Mouse (Mus musculus) forelimb bud, embryonic 11.5 days (tissue): ENCODE results near the gene Hyou1.
"Not testable (repeated sequence)": the region's sequence is repeated elsewhere in the genome, so short reads cannot be mapped to it uniquely, and the experiment has no call there.

ENCODE experiments used
- DNase-seq: peaks from one replicate; pipeline ENCODE4 v3.0.0-alpha.2; 2012; ENCODE audit warnings: low read depth, low spot score

The Hyou1 gene

DNA sequence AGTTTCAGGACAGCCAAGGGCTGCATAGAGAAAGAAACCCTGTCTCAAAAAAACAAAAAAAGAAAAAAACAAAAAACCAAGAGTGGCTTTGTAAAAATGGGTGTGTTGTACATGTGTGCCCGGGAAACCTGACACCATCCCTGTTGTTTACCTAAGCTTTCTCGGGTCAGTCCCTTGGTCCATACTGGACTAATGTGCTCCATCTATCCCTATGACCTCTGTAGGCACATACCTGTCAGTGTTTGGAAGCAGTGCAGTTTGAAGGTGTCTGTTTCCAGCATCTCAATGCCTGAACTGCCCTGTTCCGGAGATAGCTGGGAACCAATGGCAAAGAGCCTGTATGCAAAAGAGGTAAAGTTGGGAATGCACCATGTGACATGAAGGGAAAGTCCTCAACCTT lies 25.7 kb downstream of the Hyou1 start:
- no peak for DNase-seq

GRCm38 (mm10) chr9:44406906-44407751 lies 27.8 kb downstream of the Hyou1 start, which contains the start of the genes Rps25 and Trappc4:
Gene Rps25 (plus strand): TSS chr9:44407139.
Gene Trappc4 (minus strand): TSS chr9:44407600.
- DNase-seq = peak; percentile 95

GRCm38 (mm10) chr9:44407752-44408097 lies 28.4 kb downstream of the Hyou1 start:
- no peak for DNase-seq

- DNase-seq = not testable (repeated sequence)
Observed at GRCm38 (mm10) chr9:44408693-44409092, 29.4 kb downstream of the Hyou1 start.

GRCm38 (mm10) chr9:44410647-44411336 lies 31.5 kb downstream of the Hyou1 start:
- DNase-seq = no peak

DNA sequence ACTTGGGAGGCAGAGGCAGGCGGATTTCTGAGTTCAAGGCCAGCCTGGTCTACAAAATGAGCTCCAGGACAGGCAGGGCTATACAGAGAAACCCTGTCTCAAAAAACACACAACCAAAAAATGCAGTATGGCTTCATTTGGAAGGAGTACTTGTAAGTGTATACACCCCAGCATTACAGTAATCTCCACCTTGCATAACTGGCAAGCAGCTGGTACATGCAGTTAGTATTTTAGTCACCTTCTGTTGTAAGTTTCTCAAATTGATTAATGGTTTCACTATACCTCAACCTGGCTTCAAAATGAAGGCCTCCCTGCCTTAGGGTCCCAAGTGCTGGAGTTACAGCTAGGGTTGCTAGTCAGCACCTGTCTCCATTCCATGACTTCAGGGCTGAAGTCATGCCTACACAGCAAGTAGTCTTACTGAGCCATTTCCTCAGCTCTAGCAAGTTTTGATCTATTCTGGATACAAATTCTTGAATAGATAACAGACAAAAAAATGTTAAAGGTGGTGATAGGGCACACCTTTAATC lies 32.4 kb downstream of the Hyou1 start:
- no peak for DNase-seq

DNA sequence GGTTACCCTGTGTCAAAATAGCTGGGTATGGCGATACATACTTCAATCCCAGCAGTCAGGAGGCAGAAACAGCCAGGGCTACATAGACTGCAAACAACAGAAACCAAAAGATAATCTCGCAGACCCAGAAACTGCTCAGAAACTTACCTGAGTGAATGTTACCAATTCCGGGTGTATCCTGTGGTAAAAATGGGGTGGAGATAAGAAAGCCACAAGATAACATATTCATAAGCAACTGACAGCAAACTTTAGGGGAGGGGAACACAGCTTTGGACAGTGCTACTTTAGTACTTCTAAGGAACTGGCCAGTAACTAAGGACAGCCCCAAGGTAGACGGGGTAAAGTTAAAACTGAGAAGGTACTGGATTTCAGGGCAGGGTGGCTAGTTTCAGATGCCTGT lies 33.0 kb downstream of the Hyou1 start:
- no peak for DNase-seq

- DNase-seq = no peak
Observed at GRCm38 (mm10) chr9:44412781-44413180, 33.5 kb downstream of the Hyou1 start.

GRCm38 (mm10) chr9:44417156-44417891 lies 38.0 kb downstream of the Hyou1 start:
- DNase-seq = no peak

DNA sequence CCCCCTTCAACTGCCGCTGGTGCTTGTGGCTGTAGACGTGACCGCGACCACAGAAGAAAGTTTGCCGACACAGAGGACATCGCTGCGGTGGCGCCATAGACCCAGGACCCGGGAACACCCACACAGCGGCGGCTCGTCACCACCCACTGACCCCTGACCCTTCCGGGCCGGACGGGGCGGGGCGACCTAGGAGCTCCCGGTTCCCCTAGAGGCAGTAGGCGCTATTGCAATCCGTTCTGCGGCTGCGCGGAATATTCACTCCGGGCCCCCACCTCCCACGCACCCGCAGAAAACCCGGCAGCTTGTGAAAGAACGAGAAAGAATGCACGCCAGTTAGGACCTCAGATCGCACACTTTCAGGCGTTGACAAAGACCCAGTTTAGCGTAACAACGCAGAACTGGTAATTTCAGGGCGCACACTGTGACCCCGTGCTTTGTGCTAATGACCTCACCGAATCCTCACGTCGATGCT lies 38.6 kb downstream of the Hyou1 start:
- peak; percentile 88 for DNase-seq

DNA sequence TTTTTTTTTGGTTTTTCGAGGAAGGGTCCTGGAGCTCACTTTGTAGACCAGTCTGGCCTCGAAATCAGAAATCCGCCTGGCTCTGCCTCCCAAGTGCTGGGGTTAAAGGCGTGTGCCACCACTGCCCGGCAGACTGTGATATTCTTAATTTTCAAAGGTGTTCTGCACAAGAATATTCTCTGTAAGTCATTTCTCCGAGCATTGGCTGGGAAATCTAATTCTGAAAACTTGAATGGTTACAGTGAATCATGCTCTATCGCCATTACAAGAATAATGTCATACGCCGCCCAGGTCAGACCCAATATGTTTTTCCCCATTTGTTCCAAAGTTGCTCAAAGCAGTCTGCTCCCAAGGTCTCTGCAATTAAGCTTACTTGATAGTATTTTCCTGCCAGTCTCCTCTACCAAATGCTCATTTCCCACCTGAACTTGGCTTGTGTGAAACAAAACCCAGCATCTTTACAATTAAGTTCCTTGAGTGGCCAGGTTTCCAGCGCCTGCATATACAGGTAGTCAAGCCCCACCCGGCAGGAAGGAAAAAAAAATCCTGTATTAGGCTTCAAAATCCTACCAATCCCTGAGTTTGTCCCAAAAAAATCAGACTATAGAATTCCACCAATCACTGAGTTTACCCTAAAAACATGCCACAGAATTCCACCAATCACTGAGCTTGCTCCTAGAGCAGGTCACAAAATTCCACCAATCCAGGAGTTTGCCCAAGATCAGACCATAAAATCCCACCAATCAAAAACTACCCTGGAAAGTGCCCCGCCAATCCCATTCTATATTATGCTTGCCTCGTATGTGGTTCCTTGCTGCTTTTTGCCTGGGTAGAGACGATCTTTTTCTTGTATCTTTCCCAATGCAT lies 39.5 kb downstream of the Hyou1 start, which contains the start of gene Ccdc84:
Gene Ccdc84 (minus strand): TSS at position 51 of the 867 bp plus-strand sequence.
- no peak for DNase-seq

DNA sequence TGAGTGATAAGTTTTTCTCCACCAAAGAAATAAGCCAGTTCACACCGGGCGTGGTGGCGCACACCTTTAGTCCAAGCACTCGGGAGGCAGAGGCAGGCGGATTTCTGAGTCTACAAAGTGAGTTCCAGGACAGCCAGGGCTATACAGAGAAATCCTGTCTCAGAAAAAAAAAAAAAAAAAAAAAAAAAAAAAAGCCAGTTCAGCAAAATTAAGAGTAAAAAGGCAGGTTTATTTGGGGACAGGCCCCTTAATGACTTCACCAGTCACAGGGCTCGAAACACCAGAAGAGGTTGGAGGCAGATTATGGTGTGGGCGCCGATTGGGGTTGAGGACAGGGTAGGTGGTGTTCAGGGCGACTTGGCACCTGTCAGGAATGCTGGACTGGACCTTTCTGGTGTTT lies 40.4 kb downstream of the Hyou1 start:
- DNase-seq = not testable (repeated sequence)

- no peak for DNase-seq
Observed at GRCm38 (mm10) chr9:44420280-44420898, 41.1 kb downstream of the Hyou1 start.

DNA sequence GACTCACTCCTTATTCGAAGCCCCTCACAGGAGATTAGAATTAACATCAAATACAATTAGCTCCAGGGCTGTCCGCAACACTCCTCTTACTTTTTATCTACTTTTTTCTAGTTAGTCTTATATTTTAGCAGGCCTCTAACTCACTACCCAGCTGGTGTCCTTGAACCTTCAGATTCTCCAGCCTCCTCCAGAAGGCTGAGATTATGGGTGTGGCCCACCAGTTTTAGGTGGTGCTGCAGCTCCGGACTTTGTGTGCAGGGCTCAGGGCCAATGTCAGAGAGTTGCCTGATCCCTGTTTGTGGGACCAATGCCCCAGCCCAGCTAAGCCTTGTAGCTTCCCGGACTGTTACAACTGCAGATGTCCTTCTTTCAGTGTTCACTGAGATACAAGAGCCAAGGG lies 44.3 kb downstream of the Hyou1 start:
- DNase-seq = no peak

GRCm38 (mm10) chr9:44432577-44433185 lies 53.4 kb downstream of the Hyou1 start:
- no peak for DNase-seq

GRCm38 (mm10) chr9:44435747-44436146 lies 56.5 kb downstream of the Hyou1 start:
- no peak for DNase-seq

DNA sequence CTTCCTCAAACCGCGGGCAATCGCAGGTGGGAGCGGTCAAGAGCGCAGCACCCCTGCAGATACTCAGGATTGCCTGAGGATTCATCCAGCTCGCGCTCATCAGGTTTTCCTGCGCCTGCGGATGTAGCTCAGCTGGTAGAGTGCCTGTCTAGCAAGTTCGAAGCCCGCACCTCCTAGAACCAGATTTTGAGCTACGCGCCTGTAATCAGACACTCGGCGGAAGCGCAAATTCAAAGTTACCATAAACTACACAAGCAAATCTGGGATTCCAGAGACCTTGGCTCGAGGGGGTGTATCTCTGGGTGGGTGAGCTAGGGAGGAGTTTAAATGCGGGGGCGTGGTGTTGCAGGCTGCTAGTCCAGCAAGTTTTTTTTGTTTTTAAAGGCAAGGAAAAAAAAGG lies 61.7 kb downstream of the Hyou1 start, which contains the start of gene Foxr1:
Gene Foxr1 (minus strand): TSS at position 176 of the 400 bp plus-strand sequence.
- no peak for DNase-seq
